Mouse (Mus musculus): Measurements from ENCODE around the gene Gusb.

- TF ChIP-seq CTCF (IDR thresholded peaks at IDR 0.05; ENCODE audit: borderline replicate concordance, control insufficient read depth, extremely low read depth, insufficient read depth, low read length, poor library complexity) (no peak), POLR2A (IDR thresholded peaks at IDR 0.05; ENCODE audit: control insufficient read depth, extremely low read depth, insufficient read depth, low read length, poor library complexity) (no peak)
Measured at GRCm38 (mm10) chr5:130046589-130046988, 43.7 kb upstream of the Gusb start.

All from thymus, adult 2 months (tissue).